Mouse (Mus musculus): ENCODE data around the gene Bach2. TPM values are rescaled to one million over a fixed set of nuclear protein-coding genes. Genes with fewer than 3 reads are reported as not detected.

Gene Bach2
- polyA plus RNA-seq, 2 experiments, result 0.45 to 0.67 TPM

GRCm38 (mm10) chr4:32477977-32478660 lies 239.5 kb downstream of the Bach2 start:
- no peak overlapping the region for H3K4me3 ChIP-seq (ENCODE audit: insufficient read depth in 1 of 2, low read depth in 2 of 2, low read length in 2 of 2)
- no peaks in the 10 kb centered on the region for H3K36me3 ChIP-seq (replicated peaks; ENCODE audit: control insufficient read depth, insufficient read depth, low read depth)
- H3K27me3 ChIP-seq (ENCODE audit: control insufficient read depth, insufficient read depth, low read length), result no peaks in the 10 kb centered on the region
- H3K4me2 ChIP-seq (ENCODE audit: low read depth), result no peak overlapping the region
- ATAC-seq (ENCODE audit: insufficient read depth) (no peak), DNase-seq (ENCODE audit: low read depth in 3 of 3, low spot score in 3 of 3) (no peak)
- no peak overlapping the region for H3K9ac ChIP-seq (replicated peaks)
- no peaks in the 10 kb centered on the region for H3K4me1 ChIP-seq (replicated peaks; ENCODE audit: control insufficient read depth in 2 of 2, insufficient read depth in 2 of 2, low read length in 1 of 2)
- TF ChIP-seq EP300 (IDR thresholded peaks at IDR 0.05; ENCODE audit: low read depth), result no peak
- TF ChIP-seq CTCF (IDR thresholded peaks at IDR 0.05; ENCODE audit: low read depth), result no peak
- H3K9me3 ChIP-seq (ENCODE audit: control insufficient read depth, low read length), result no peaks in the 10 kb centered on the region
- no peak overlapping the region for H3K27ac ChIP-seq
- WGBS (ENCODE audit: insufficient replicate concordance), result 62% methylated on average over 6 of the region's 6 CpGs

GRCm38 (mm10) chr4:32479231-32479630 lies 240.6 kb downstream of the Bach2 start:
- ATAC-seq (ENCODE audit: insufficient read depth) (no peak), DNase-seq (ENCODE audit: low read depth in 3 of 3, low spot score in 3 of 3) (no peak)
- no peaks in the 10 kb centered on the region for H3K4me1 ChIP-seq (replicated peaks; ENCODE audit: control insufficient read depth in 2 of 2, insufficient read depth in 2 of 2, low read length in 1 of 2)
- no peaks in the 10 kb centered on the region for H3K36me3 ChIP-seq (replicated peaks; ENCODE audit: control insufficient read depth, insufficient read depth, low read depth)
- H3K27me3 ChIP-seq (ENCODE audit: control insufficient read depth, insufficient read depth, low read length), result no peaks in the 10 kb centered on the region
- TF ChIP-seq EP300 (IDR thresholded peaks at IDR 0.05; ENCODE audit: low read depth), result no peak
- no peak for TF ChIP-seq CTCF (IDR thresholded peaks at IDR 0.05; ENCODE audit: low read depth)
- WGBS (ENCODE audit: insufficient replicate concordance), result 62% methylated on average over 3 of the region's 3 CpGs
- H3K9ac ChIP-seq (replicated peaks), result no peak overlapping the region
- no peak overlapping the region for H3K4me2 ChIP-seq (ENCODE audit: low read depth)
- H3K4me3 ChIP-seq (ENCODE audit: insufficient read depth in 1 of 2, low read depth in 2 of 2, low read length in 2 of 2), result no peak overlapping the region
- H3K27ac ChIP-seq, result no peak overlapping the region
- no peaks in the 10 kb centered on the region for H3K9me3 ChIP-seq (ENCODE audit: control insufficient read depth, low read length)

GRCm38 (mm10) chr4:32479801-32480700 lies 241.4 kb downstream of the Bach2 start:
- ATAC-seq (ENCODE audit: insufficient read depth) (no peak), DNase-seq (ENCODE audit: low read depth in 3 of 3, low spot score in 3 of 3) (no peak)
- no peaks in the 10 kb centered on the region for H3K36me3 ChIP-seq (replicated peaks; ENCODE audit: control insufficient read depth, insufficient read depth, low read depth)
- H3K9ac ChIP-seq (replicated peaks), result no peak overlapping the region
- H3K4me3 ChIP-seq (ENCODE audit: insufficient read depth in 1 of 2, low read depth in 2 of 2, low read length in 2 of 2), result no peak overlapping the region
- no peak overlapping the region for H3K4me2 ChIP-seq (ENCODE audit: low read depth)
- TF ChIP-seq CTCF (IDR thresholded peaks at IDR 0.05; ENCODE audit: low read depth) (no peak), EP300 (IDR thresholded peaks at IDR 0.05; ENCODE audit: low read depth) (no peak)
- no peaks in the 10 kb centered on the region for H3K27me3 ChIP-seq (ENCODE audit: control insufficient read depth, insufficient read depth, low read length)
- H3K27ac ChIP-seq, result no peak overlapping the region
- H3K9me3 ChIP-seq (ENCODE audit: control insufficient read depth, low read length), result no peaks in the 10 kb centered on the region
- 61% methylated on average over 16 of the region's 16 CpGs for WGBS (ENCODE audit: insufficient replicate concordance)
- H3K4me1 ChIP-seq (replicated peaks; ENCODE audit: control insufficient read depth in 2 of 2, insufficient read depth in 2 of 2, low read length in 1 of 2), result no peaks in the 10 kb centered on the region

GRCm38 (mm10) chr4:32481366-32482055 lies 242.9 kb downstream of the Bach2 start:
- Histone ChIP-seq H3K4me3 (ENCODE audit: insufficient read depth in 1 of 2, low read depth in 2 of 2, low read length in 2 of 2) (no peak overlapping the region), H3K4me2 (ENCODE audit: low read depth) (no peak overlapping the region), H3K27me3 (ENCODE audit: control insufficient read depth, insufficient read depth, low read length) (no peaks in the 10 kb centered on the region), H3K27ac (no peak overlapping the region), H3K36me3 (replicated peaks; ENCODE audit: control insufficient read depth, insufficient read depth, low read depth) (no peaks in the 10 kb centered on the region), H3K9ac (replicated peaks) (no peak overlapping the region), H3K9me3 (ENCODE audit: control insufficient read depth, low read length) (no peaks in the 10 kb centered on the region), H3K4me1 (replicated peaks; ENCODE audit: control insufficient read depth in 2 of 2, insufficient read depth in 2 of 2, low read length in 1 of 2) (no peaks in the 10 kb centered on the region)
- WGBS (ENCODE audit: insufficient replicate concordance), result 44% methylated on average over 18 of the region's 18 CpGs
- ATAC-seq (ENCODE audit: insufficient read depth) (no peak), DNase-seq (ENCODE audit: low read depth in 3 of 3, low spot score in 3 of 3) (no peak)
- TF ChIP-seq EP300 (IDR thresholded peaks at IDR 0.05; ENCODE audit: low read depth), result no peak
- no peak for TF ChIP-seq CTCF (IDR thresholded peaks at IDR 0.05; ENCODE audit: low read depth)

GRCm38 (mm10) chr4:32482138-32482537 lies 243.5 kb downstream of the Bach2 start:
- Histone ChIP-seq H3K9me3 (ENCODE audit: control insufficient read depth, low read length) (no peaks in the 10 kb centered on the region), H3K4me2 (ENCODE audit: low read depth) (no peak overlapping the region), H3K4me3 (ENCODE audit: insufficient read depth in 1 of 2, low read depth in 2 of 2, low read length in 2 of 2) (no peak overlapping the region), H3K36me3 (replicated peaks; ENCODE audit: control insufficient read depth, insufficient read depth, low read depth) (no peaks in the 10 kb centered on the region), H3K4me1 (replicated peaks; ENCODE audit: control insufficient read depth in 2 of 2, insufficient read depth in 2 of 2, low read length in 1 of 2) (no peaks in the 10 kb centered on the region), H3K27me3 (ENCODE audit: control insufficient read depth, insufficient read depth, low read length) (no peaks in the 10 kb centered on the region), H3K9ac (replicated peaks) (no peak overlapping the region), H3K27ac (no peak overlapping the region)
- DNase-seq (ENCODE audit: low read depth in 3 of 3, low spot score in 3 of 3) (no peak), ATAC-seq (ENCODE audit: insufficient read depth) (no peak)
- WGBS (ENCODE audit: insufficient replicate concordance), result 76% methylated on average over 8 of the region's 8 CpGs
- TF ChIP-seq EP300 (IDR thresholded peaks at IDR 0.05; ENCODE audit: low read depth) (no peak), CTCF (IDR thresholded peaks at IDR 0.05; ENCODE audit: low read depth) (no peak)
